Mouse (Mus musculus) small intestine, adult 2 months (tissue): Measurements from ENCODE around the gene Thap8.

Source experiments
- CTCF ChIP-seq: fragments of 200-500 bp; IDR thresholded peaks from 2 replicates; pipeline ENCODE4 v1.5.1; 2012; ENCODE audit warnings: low read depth, mild to moderate bottlenecking, control low read depth, inconsistent platforms, low read length, moderate library complexity, mixed read lengths; ENCODE audit not compliant: insufficient replicate concordance, insufficient read length; ENCODE audit errors: extremely low read depth
- POLR2A ChIP-seq: fragments of 200-500 bp; IDR thresholded peaks from 2 replicates; pipeline ENCODE4 v1.6.1; 2012; ENCODE audit warnings: low read depth, mild to moderate bottlenecking, control low read depth, inconsistent platforms, low read length, moderate library complexity

DNA sequence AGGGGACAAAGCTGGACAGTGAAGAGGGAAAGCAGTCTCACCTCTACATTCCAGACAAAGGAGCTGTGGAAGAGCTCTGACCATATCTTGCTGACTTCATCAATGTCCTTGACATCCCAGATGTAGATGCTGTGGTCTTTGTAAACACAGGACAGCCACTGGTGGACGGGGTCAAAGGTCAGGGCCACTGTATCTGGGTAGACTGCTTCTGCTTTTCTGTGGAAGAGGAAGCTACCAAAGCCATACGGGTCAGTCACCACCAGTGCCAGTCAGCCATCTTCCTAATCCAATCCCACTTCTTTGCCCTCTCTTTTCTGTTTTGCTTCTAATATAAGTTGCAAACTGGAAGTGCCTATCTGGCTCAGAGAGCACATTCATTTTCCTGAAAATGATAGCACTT, 14.9 kb upstream of the Thap8 start:
- TF ChIP-seq CTCF (no peak), POLR2A (no peak)
